Mouse (Mus musculus): Measurements from ENCODE around the gene Cdk13. TPM values are rescaled to one million over a fixed set of nuclear protein-coding genes. Genes with fewer than 3 reads are reported as not detected.

Gene Cdk13
- total RNA-seq, 2 experiments from 2014 or later = 59.3 to 64.8 TPM

Small RNAs within 50 kb of the gene (microRNA-seq; reads per million reads assigned to microRNA genes)
- gene Mir466i = not detected

Other genes with a start within 250 kb of the Cdk13 start
- gene Mplkip, start 109.9 kb downstream of the Cdk13 start, total RNA-seq (2021) = 10 to 100 TPM; 23.0 to 24.8 TPM
- under 1 TPM; 0.87 to 0.96 TPM for gene Sugct, start 109.5 kb downstream of the Cdk13 start, total RNA-seq (2021)
- gene Rala, start 139.1 kb upstream of the Cdk13 start, total RNA-seq (2021) = 100 to 1,000 TPM; 183 to 187 TPM
- 10 to 100 TPM; 28.9 to 32.7 TPM for gene Yae1d1, start 188.3 kb upstream of the Cdk13 start, total RNA-seq (2021)

All from left cerebral cortex, postnatal 4 days (tissue).